Mouse (Mus musculus): ENCODE measurements around the gene Serpina16. TPM values are rescaled to one million over a fixed set of nuclear protein-coding genes. Genes with fewer than 3 reads are reported as not detected.
A peak's percentile ranks its signal among the peaks of the same experiment; 100 is the strongest.
"Not testable (repeated sequence)": the region's sequence is repeated elsewhere in the genome, so short reads cannot be mapped to it uniquely, and the experiment has no call there.

Gene Serpina16
- polyA plus RNA-seq, 1 experiment from 2014 or later: not detected

- no peak for ATAC-seq (ENCODE audit: insufficient read depth)
Observed at GRCm38 (mm10) chr12:103688221-103688814, 12.4 kb upstream of the Serpina16 start.

GRCm38 (mm10) chr12:103687021-103687420 lies 11.1 kb upstream of the Serpina16 start:
- WGBS: 28% methylated on average over 7 of the region's 7 CpGs
- DNase-seq (no peak), ATAC-seq (ENCODE audit: insufficient read depth) (no peak)
- Histone ChIP-seq H3K27me3 (ENCODE audit: insufficient read depth, low read length) (no peaks in the 10 kb centered on the region), H3K4me1 (ENCODE audit: insufficient read depth) (no peaks in the 10 kb centered on the region), H3K4me2 (no peak overlapping the region), H3K36me3 (ENCODE audit: insufficient read depth) (no peaks in the 10 kb centered on the region), H3K9ac (no peak overlapping the region), H3K27ac (ENCODE audit: low read depth) (no peak overlapping the region), H3K4me3 (ENCODE audit: low read depth, low read length) (no peak overlapping the region), H3K9me3 (ENCODE audit: low read depth, low read length) (no peaks in the 10 kb centered on the region)
- TF ChIP-seq CTCF (IDR thresholded peaks at IDR 0.05; ENCODE audit: low read depth): no peak

More at GRCm38 (mm10) chr12:103688221-103688814, 12.4 kb upstream of the Serpina16 start:
- Histone ChIP-seq H3K4me1 (ENCODE audit: insufficient read depth) (no peaks in the 10 kb centered on the region), H3K4me3 (ENCODE audit: low read depth, low read length) (no peak overlapping the region), H3K27me3 (ENCODE audit: insufficient read depth, low read length) (no peaks in the 10 kb centered on the region), H3K9me3 (ENCODE audit: low read depth, low read length) (no peaks in the 10 kb centered on the region), H3K27ac (ENCODE audit: low read depth) (no peak overlapping the region), H3K4me2 (no peak overlapping the region), H3K36me3 (ENCODE audit: insufficient read depth) (no peaks in the 10 kb centered on the region), H3K9ac (no peak overlapping the region)
- no peak for DNase-seq
- peak; percentile 7; the same call in 1 of the 2 replicates for TF ChIP-seq CTCF (IDR thresholded peaks at IDR 0.05; ENCODE audit: low read depth)
- 22% methylated on average over 3 of the region's 3 CpGs for WGBS

DNA sequence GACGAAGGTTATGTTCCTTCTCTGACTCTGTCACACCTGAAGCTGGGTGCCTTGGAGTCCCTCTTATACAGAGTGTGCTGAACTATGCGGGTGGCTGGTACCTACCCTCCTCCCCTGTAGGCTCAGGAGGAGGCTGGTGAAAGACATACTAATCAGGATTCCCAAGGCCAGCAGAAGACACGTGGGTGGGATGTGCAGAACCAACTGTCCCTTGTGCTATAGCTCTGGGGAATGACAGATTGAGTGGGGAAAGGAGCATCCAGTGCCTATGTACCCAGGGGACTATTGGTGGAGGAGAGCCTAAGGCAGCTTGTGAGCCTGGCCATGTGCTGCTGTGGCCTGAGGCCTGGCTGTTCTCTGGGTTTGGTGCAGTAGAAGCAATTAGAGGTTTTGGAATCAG lies 10.1 kb upstream of the Serpina16 start:
- no peaks in the 10 kb centered on the region for H3K9me3 ChIP-seq (ENCODE audit: low read depth, low read length)
- no peak overlapping the region for H3K4me3 ChIP-seq (ENCODE audit: low read depth, low read length)
- 72% methylated on average over 3 of the region's 3 CpGs for WGBS
- no peaks in the 10 kb centered on the region for H3K4me1 ChIP-seq (ENCODE audit: insufficient read depth)
- no peak overlapping the region for H3K9ac ChIP-seq
- H3K36me3 ChIP-seq (ENCODE audit: insufficient read depth): no peaks in the 10 kb centered on the region
- no peak overlapping the region for H3K4me2 ChIP-seq
- H3K27me3 ChIP-seq (ENCODE audit: insufficient read depth, low read length): no peaks in the 10 kb centered on the region
- TF ChIP-seq CTCF (IDR thresholded peaks at IDR 0.05; ENCODE audit: low read depth): no peak
- no peak for ATAC-seq (ENCODE audit: insufficient read depth)
- H3K27ac ChIP-seq (ENCODE audit: low read depth): no peak overlapping the region
- no peak for DNase-seq

GRCm38 (mm10) chr12:103685386-103685785 lies 9.4 kb upstream of the Serpina16 start:
- no peak for TF ChIP-seq CTCF (IDR thresholded peaks at IDR 0.05; ENCODE audit: low read depth)
- ATAC-seq (ENCODE audit: insufficient read depth) (no peak), DNase-seq (no peak)
- no peak overlapping the region for H3K27ac ChIP-seq (ENCODE audit: low read depth)
- H3K4me3 ChIP-seq (ENCODE audit: low read depth, low read length): no peak overlapping the region
- H3K36me3 ChIP-seq (ENCODE audit: insufficient read depth): no peaks in the 10 kb centered on the region
- 23% methylated on average over 3 of the region's 3 CpGs for WGBS
- H3K9ac ChIP-seq: no peak overlapping the region
- H3K27me3 ChIP-seq (ENCODE audit: insufficient read depth, low read length): no peaks in the 10 kb centered on the region
- H3K9me3 ChIP-seq (ENCODE audit: low read depth, low read length): no peaks in the 10 kb centered on the region
- no peaks in the 10 kb centered on the region for H3K4me1 ChIP-seq (ENCODE audit: insufficient read depth)
- no peak overlapping the region for H3K4me2 ChIP-seq

GRCm38 (mm10) chr12:103683775-103684174 lies 7.8 kb upstream of the Serpina16 start:
- WGBS: 35% methylated on average over 4 of the region's 4 CpGs
- H3K27ac ChIP-seq (ENCODE audit: low read depth): no peak overlapping the region
- H3K36me3 ChIP-seq (ENCODE audit: insufficient read depth): no peaks in the 10 kb centered on the region
- no peak for TF ChIP-seq CTCF (IDR thresholded peaks at IDR 0.05; ENCODE audit: low read depth)
- H3K9ac ChIP-seq: no peak overlapping the region
- H3K4me2 ChIP-seq: no peak overlapping the region
- H3K27me3 ChIP-seq (ENCODE audit: insufficient read depth, low read length): no peaks in the 10 kb centered on the region
- ATAC-seq (ENCODE audit: insufficient read depth) (no peak), DNase-seq (no peak)
- H3K4me3 ChIP-seq (ENCODE audit: low read depth, low read length): no peak overlapping the region
- no peaks in the 10 kb centered on the region for H3K9me3 ChIP-seq (ENCODE audit: low read depth, low read length)
- no peaks in the 10 kb centered on the region for H3K4me1 ChIP-seq (ENCODE audit: insufficient read depth)

DNA sequence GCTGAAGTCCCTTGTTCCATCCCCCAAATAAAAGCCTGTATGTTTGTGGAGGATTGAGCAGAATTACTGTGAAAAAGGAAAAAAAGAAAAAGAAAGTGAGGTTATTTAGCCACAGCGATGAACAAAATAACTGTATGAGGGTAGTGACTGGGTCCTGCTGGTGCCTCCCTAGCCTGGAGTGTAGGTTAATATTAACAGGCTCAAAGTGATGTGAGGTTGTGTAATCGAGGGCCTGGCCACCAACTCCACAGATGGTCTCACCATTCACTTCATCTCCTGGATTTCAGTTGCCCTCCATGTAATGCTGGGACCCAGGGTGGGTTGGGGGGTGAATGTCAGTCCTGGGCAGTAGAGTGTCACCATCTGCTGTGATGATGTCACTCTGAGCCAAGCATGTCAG lies 5.8 kb upstream of the Serpina16 start:
- H3K4me3 ChIP-seq (ENCODE audit: low read depth, low read length): no peak overlapping the region
- no peak for TF ChIP-seq CTCF (IDR thresholded peaks at IDR 0.05; ENCODE audit: low read depth)
- H3K27me3 ChIP-seq (ENCODE audit: insufficient read depth, low read length): no peaks in the 10 kb centered on the region
- DNase-seq (no peak), ATAC-seq (ENCODE audit: insufficient read depth) (no peak)
- H3K9ac ChIP-seq: no peak overlapping the region
- no peak overlapping the region for H3K27ac ChIP-seq (ENCODE audit: low read depth)
- H3K36me3 ChIP-seq (ENCODE audit: insufficient read depth): no peaks in the 10 kb centered on the region
- no peak overlapping the region for H3K4me2 ChIP-seq
- H3K4me1 ChIP-seq (ENCODE audit: insufficient read depth): no peaks in the 10 kb centered on the region
- 63% methylated on average over 2 of the region's 2 CpGs for WGBS
- no peaks in the 10 kb centered on the region for H3K9me3 ChIP-seq (ENCODE audit: low read depth, low read length)

DNA sequence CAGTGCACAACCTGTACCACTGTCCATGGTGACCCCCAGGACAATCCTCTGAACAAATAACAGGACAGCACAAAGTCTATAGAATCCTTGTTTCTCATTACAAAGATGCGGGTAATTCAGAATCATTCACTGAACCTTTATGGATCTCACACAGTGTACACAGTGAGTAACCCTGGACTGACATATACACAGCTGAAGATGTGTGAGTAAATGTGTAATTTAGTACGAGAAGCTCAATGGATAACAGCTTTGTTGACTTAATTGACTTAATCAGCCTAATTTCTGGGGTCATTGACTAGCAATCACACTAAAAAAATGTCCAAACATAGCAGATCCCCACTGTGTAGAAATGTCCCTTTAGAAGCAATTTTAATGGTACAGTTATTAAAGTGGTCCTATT lies 5.2 kb upstream of the Serpina16 start:
- H3K36me3 ChIP-seq (ENCODE audit: insufficient read depth): no peaks in the 10 kb centered on the region
- H3K9ac ChIP-seq: no peak overlapping the region
- TF ChIP-seq CTCF (IDR thresholded peaks at IDR 0.05; ENCODE audit: low read depth): no peak
- DNase-seq (no peak), ATAC-seq (ENCODE audit: insufficient read depth) (no peak)
- no peaks in the 10 kb centered on the region for H3K4me1 ChIP-seq (ENCODE audit: insufficient read depth)
- no peaks in the 10 kb centered on the region for H3K27me3 ChIP-seq (ENCODE audit: insufficient read depth, low read length)
- no peak overlapping the region for H3K4me2 ChIP-seq
- no peaks in the 10 kb centered on the region for H3K9me3 ChIP-seq (ENCODE audit: low read depth, low read length)
- H3K4me3 ChIP-seq (ENCODE audit: low read depth, low read length): no peak overlapping the region
- 70% methylated on average over 2 of the region's 2 CpGs for WGBS
- no peak overlapping the region for H3K27ac ChIP-seq (ENCODE audit: low read depth)

GRCm38 (mm10) chr12:103679853-103680252 lies 3.9 kb upstream of the Serpina16 start:
- H3K36me3 ChIP-seq (ENCODE audit: insufficient read depth); ATAC-seq (ENCODE audit: insufficient read depth); H3K9ac ChIP-seq; H3K4me2 ChIP-seq; H3K27me3 ChIP-seq (ENCODE audit: insufficient read depth, low read length); DNase-seq; H3K4me1 ChIP-seq (ENCODE audit: insufficient read depth); H3K9me3 ChIP-seq (ENCODE audit: low read depth, low read length); H3K27ac ChIP-seq (ENCODE audit: low read depth); H3K4me3 ChIP-seq (ENCODE audit: low read depth, low read length): not testable (repeated sequence)
- 93% methylated on average over 1 of the region's 1 CpGs for WGBS

Data from lung, embryonic 14.5 days (tissue).